Mouse (Mus musculus) kidney, postnatal 25 days (tissue): ENCODE measurements at regions not wholly inside any gene's neighbourhood (a gene's known extent, or its start where the extent isn't known, plus 50 kb on each side); places are given as distances from the start of the nearest gene placed in this dataset.

Experiments used
- DNase-seq, 2 experiments: peaks; one replicate each; pipeline ENCODE4 v3.0.0; 2021; ENCODE audit warnings: mixed read lengths in 2 of 2

DNA sequence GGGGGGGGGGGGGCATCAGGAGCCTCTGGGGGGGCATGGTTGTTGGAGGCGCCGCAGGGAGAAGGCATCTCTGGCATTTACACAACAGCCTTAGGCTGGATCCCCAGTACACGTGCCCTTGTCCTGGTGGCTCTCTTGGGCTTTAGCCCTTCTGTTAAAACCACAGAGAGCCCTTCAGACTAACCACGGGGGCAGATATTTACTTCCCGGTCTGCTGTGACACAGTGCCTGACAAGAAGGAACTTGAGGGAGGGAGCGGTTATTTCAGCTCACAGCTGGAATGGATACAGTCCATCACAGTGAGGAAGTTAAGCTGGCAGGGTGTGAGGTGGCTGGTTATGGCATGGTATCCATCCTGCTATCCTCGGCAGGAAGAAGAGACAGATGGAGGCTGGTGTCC, 71.0 kb upstream of the Gm11733 start:
- DNase-seq: no peak

DNA sequence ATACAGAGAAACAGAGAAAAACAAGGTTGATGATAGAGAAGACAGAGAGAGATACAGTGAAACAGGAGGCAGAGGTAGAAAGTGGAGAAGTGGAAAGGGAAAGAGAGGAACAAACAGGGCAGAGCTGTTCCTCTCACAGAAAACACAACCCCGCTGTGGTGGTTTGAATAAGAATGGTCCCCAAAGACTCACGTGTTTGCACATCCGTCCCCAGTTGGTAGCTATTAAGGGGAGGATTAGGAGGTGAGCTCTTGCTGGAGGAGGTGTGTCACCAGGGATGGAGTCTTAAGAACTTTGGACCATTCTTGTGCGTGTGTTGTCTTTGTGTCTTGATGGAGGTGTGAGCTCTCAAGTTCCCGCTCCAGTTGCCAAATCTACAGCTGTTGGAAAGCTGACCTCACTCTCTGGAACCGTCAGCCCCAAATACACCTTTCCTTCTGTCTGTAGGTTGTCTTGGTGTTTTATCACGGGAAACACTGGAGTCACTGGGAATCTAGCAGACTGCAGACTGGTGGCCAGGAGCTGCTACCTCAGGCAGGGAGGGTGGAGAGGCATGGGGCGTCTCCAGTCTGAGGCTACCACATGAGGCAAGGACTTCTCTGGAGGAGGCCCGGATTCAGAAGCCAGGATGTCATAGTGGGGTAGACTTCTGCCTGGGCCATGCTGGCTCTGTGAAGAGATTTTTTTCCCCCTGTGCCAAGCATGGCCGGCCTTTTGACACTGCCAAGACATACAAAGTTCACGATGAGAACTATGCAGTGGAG, 70.0 kb upstream of the Gm11733 start:
- DNase-seq: no peak

DNA sequence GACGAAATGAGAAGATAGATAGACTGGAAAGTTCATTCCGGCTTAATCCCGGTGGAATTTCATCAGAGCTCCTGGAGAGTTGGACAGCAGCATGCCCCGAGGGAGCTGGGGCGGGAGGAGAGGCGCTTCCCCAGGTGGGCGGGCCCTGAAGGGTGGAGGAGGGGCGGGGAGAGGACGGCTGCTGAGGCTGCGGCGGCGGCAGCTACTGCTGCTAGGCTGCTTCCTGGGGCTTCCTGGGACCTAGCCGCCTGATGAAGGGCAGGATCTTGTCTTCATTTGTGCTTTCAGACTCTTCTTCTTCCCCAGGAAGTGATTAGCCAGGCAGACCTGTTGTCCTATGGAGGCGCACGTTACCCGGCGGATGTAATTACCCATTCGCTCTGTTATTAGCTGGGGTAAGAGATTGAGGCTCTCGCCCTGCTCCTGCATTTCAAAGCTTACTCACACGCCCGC, 69.3 kb upstream of the Gm11733 start:
- peak; percentile 76 to 85 for DNase-seq

DNA sequence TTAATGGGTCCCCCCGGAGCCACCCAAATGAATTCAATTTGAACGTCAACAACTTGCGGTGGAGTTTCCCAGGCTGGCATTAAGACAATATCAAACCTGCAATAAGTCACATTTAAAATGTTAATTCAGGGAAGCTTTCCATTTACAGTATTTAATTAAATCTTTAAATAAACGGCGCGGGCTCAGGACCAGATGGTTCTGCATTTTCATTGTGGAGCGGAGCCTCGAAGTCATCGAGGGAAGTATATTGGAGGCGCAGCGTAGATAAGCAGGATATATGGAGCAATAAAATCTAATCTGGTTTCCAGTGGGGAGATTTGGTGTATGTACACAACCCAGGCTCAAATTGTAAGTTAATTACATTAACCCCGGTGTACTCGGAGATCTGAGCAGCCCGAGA, 68.7 kb upstream of the Gm11733 start:
- no peak for DNase-seq

DNA sequence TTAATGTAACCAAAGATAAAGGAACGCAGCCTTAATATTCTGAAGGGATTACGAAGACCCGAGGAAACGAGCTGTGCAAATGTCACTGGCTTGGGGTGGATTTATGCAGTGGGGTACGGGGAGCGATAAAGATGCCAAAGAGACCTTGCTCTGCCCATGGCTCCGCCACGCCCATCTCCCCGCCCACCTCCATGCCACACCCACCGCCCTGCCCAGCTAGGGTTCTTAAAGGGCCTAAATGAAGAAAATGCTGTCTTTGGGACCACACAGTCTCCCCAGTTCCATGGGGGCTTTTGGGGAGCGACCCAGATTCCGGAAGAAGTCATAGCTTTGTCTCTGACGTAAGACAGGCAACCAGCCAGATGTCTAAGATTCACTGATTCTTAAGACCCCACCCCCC, 68.2 kb upstream of the Gm11733 start:
- peak; percentile 58 to 71 for DNase-seq

DNA sequence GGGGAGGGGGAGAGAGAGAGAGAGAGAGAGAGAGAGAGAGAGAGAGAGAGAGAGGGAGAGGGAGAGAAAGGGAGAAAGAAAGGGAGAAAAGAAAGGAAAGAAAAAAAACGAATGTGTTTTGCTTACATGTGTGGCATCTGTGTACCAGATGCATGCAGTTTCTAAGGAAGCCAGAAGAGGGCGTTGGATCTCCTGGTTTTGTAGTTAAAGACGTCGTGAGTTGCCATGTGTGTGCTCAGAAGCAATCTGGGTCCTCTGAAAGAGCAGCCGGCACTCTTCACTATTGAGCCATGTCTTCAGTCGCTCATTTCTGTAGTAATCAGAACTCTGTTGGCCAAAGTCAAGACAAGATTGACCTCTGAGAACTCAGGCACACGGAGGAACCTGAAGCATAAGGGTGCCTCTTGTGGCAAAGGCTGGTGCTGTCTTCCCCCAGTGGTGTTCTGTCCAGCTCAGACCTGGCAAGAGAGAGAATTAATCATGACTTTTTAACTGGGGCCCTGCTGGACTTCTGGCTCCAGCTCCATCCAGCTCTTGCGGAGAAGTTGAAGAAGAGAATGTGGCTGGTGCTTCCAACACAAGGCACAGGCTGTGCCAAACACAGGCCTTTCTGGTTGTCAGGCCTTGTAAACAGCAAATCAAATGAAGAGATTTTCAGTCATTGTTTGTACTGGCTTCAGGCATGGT, 67.0 kb upstream of the Gm11733 start:
- DNase-seq: peak in 1 of 2 experiments; percentile 28

DNA sequence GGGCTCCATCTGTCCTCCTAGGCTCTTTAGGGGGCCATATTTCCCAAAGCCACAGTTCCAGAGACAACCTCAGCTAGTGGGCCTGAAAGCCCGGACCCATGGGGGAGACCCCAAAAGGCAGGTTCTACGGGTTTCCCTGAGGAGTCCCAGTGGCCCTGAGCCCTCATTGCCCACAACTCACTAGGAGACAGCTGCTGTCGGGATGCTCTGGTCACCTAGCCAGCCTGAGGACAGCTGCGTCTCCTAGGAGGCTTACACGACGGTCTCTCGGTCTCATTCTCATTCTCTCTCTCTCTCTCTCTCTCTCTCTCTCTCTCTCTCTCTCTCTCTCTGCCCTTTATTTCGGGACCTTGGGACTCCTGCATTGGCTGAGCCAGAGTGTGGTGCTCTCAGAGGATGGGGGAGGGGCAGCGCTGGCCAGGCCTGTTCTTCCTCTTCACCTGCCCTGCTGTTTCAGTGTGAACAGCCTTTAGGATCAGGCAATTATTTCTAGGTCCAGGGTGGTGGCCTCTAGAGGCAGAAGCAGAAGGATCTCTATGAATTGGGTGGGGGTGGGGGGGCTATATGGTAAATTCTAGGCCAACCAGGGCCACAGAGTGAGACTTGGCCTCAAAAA, 66.1 kb upstream of the Gm11733 start:
- DNase-seq: no peak

DNA sequence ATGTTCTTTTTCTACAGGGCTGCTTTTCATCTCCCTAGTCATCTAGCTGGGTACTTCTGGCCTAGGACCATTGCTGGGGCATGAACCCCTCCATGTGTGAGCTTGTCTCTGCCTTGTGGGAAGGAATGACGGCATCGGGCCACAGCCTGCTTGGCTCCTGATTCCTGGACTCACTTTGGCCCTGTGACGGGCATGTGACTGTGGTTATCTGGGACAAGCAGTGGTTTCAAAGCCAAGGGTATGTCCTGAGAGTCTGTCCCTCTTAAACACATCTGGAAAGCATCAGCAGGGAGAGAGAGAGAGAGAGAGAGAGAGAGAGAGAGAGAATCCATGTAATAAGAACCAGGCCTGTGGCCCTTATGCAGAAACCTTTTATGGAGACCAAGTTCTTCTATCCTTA, 65.2 kb upstream of the Gm11733 start:
- DNase-seq: no peak

DNA sequence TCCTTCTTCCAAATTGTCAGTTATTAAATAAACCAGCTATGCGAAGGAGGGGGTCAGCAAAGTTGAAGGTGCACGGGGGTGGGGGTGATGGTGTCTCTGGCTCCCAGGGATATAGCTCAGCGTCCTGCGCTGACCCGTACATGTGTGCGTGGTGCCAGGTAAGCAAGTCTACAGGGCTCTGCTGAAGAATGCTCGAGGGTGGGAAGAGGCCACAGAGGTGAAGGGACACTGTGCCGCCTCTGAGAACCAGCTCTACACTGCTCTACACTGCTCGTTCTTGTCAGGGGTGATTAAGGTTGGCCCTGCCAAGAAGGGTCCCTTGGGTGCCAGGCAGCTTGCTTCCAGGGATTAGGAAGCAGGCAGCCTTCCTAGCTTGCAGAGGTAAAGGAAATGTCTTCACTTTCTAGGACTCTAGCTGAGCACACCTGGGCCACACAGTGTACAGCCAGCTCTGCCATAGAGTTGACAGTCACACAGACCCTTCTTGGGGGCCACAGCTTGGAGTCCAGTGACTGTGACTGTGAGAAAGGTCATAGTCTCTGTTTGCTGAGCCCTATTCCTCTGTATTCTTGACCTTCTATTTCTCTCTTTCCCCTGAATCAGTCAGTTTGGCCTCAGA, 64.7 kb upstream of the Gm11733 start:
- DNase-seq: no peak

DNA sequence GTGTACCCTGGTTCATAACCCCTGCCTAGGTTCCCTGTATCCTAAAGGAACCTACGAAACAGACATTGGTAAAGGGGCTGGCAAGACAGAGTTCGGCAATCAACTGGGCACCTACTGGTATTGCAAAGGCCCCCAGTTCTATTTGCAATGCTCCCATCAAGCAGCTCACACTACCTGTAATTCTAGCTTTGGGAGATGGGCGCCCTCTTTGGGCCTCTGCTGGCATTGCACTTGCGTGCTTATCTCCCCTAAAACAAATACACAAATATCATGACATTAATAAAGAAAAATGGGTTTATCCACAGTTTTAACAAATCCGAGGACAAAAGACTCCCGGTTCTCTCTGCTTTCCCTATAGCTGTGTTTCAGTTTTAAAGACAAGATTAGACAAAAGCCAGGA, 61.5 kb upstream of the Gm11733 start:
- DNase-seq: no peak

DNA sequence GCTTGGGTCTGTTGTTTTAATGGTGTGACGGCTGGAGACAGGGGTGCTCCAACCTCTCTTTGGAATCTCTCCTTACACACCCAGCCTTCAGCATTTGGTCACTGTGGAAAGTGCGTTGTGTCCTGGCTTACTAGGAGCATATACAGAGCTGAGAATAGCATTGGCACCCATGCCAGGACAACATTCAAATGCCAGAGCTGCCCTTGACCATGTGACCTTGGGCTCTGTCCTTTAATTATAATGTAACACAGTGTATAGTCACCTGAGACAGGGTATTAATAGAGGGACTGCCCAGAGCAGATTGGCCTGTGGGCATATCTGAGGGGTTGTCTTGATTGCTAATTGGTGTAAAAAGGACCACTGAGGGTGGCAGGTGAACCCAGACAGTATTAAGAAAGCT, 60.7 kb upstream of the Gm11733 start:
- DNase-seq: no peak

DNA sequence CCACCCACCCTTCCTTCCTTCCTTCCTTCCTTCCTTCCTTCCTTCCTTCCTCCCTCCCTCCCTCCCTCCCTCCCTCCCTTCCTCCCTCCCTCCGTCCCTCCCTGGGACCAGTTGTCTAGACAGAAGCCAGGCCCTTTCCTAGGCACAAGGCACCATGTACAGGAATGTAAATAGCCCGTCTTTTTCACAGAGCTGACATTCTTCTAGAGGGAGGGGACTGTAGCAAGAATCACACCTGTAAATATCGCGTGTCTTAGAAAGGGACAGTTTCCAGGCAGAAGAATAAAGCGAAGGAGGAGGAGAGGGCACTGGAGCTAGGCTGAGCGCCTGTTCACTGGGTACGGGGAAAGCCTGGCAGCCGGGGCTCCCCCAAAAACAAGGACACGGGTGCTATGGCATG, 58.7 kb upstream of the Gm11733 start:
- no peak for DNase-seq

DNA sequence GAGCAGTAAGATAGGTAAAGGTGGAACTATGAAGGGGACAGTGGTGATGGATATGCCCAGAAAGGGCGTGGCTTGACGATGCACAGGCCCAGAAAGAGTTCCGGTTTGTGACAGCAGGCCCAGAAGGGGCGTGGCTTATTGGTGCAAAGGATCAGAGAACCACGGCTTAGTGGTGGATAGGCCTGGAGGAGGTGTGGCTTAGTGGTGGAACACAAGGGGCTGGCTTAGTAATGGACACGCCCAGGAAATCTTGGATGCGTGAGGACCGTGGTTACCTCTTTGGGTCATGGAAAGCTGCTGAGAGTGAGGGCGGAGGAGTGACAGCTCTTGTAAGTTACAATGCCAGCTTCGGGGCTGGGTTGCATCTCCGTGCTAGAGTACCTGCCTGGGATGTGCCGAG, 58.2 kb upstream of the Gm11733 start:
- no peak for DNase-seq

DNA sequence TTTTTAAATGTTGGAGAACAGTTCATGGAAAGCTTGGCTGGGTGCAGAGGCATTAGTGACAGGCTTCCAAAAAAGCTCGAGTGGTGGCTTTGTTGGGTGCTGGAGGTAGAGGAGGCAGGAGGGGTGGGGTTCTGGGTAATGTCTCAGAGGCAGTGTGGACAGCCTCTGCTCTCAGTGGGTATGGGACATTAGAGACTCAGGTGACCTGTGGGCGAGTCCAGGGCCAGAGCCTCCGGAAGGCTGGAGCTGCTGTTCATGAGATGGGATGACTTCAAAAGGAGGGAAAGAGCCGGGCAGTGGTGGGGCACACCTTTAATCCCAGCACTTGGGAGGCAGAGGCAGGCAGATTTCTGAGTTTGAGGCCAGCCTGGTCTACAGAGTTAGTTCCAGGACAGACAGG, 57.5 kb upstream of the Gm11733 start:
- DNase-seq: no peak

DNA sequence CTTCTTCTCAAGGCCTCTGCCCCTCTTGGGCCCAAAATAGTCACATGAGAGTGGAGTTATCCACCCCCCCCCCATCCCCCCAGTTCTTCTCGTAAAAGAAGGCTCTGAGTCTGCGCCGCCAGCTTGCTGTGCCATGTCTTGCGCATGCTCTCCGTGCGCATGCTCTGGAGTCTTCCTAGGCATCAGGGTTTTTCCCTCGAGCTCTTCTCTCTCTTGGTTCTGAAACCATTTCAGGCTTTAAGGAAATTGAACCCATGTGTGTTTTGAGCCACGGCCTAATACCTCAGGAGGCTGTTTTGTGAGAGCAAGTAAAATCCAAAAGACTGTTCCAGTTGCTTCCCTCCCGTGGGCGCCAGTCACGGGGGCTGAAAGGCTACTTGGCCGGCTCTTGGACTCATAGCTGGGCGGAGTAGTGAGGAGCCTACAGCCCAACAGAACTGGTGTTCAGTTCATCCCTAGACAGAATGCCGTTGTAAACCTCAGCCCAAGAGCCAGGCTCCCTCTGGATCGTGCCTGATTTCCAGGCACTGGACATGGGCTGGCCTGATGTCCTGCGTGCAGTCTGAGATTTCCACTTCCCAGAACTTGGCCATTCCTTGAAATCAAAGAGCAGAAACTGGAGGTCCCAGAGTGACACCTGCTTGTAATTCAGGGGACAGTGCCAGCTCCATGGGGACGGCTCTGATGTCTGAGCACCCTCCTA, 56.2 kb upstream of the Gm11733 start:
- DNase-seq: no peak

DNA sequence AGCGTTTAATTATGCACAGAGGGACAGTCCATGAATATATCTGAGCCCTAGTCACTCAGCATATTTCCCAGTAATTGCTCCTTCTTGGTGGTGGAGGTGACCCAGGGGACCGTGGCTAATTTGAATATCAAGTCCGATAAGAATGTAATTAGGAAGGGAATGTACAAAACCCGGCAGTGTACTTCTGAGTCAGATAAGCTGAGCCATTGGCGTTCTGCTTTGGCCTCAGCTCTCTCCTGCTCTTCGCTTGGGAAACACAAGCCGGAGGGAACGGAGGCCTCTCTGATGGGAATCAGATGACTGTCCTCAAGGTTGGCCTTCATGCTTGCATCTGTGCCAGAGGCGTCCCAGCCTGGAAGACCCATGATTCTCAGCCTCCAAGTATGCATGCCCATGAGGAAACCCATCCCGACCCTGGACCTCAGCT, 54.8 kb upstream of the Gm11733 start:
- DNase-seq: no peak

DNA sequence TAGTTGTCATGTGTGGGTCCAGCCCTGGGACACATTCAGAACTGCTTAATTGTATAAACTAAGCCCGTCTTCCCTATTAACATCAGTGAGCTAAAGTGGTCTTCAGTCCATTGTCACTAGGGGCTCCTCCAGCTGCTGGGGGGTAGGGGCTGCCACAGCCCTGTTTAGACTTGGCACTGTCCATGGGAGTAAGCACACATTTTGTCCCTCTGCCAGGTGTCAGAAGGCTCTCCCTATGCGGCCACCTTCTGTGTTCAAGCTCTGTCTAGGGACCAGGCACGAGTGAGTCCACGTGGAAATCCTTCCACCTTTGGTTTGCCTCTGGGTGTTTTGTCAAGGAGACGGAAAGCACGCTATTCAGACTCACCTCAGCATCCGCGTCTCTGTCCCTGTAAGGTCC, 54.3 kb upstream of the Gm11733 start:
- no peak for DNase-seq

DNA sequence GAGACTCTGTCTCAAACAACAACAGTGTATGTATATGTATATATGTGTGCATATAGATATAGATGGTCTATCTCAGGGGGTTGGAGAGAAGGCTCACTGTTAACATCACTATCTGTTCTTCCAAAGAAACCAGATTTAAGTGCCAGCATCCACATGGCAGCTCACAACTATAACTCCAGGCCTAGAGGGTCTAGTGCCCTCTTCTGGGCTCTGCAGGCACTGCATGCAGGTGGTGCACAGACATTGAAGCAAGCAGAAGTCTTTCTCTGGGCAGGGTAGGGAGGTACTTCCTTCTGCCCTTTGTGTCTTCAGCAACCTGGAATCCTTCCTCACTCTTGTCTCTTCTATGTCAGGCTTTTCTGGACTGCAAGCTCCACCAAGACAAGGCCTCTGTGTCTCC, 50.1 kb upstream of the Gm11733 start:
- DNase-seq: no peak
